Mouse (Mus musculus): ENCODE data around the gene Pheta2. TPM values are rescaled to one million over a fixed set of nuclear protein-coding genes. Genes with fewer than 3 reads are reported as not detected.
A peak's percentile ranks its signal among the peaks of the same experiment; 100 is the strongest.
"Not testable (repeated sequence)": the region's sequence is repeated elsewhere in the genome, so short reads cannot be mapped to it uniquely, and the experiment has no call there.

The Pheta2 gene
- total RNA-seq, 1 experiment from 2014 or later = 2.1 TPM

DNA sequence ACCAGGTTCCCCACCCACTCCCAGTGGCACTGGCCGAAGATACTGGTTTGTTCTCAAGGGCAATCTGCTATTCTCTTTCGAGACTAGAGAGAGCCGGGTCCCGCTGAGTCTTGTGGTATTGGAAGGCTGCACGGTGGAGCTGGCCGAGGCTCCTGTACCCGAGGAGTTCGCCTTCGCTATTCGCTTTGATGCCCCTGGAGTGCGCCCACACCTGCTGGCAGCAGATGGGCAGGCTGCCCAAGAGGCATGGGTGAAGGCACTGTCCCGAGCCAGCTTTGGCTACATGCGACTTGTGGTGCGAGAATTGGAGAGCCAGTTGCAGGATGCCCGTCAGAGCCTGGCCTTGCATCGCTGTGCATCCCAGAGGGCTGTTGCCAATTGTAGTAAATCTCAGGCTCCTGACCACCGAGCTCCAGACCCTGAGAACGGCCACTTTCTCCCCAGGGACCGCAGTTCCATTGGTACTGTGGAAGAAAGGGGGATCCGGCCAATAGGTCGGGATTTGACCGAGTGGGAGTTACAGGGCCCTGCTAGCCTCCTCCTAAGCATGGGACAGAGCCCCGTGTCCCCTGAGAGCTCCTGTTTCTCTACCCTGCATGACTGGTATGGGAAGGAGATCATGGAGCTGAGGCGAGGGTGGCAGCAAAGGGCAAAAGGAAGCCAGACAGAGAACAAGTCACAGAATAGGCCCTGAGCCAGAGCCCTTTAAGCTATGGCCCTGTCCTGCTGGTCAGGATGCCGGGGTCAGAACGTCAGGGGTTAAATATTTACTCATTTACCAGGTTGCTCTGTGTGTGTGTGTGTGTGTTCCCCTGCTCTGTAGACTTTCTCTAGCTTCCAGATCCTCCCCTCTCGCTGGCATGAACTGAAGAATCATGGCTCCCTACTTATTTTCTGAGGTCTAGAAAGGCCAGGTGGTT is 4.9 kb downstream of the Pheta2 start:
- no peak for DNase-seq

DNA sequence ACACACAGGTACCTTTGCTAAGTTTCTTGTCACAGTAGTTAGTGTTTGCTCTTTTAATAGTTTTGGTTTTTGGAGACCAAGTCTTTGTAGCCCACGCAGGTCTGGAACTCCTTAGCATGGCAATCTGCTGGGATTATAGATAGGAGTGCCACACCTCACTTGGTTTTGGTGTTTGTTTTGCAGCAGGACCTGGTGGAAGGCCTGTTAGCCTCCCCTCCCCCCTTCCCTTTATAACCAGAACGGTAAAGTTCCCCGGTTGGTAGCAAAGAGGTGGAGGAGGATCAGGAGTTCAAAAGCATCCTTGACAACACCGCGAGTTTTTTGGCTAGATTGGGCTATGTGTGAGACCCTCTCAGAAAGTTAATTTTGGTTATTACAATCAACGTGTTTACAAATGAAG is 6.2 kb downstream of the Pheta2 start:
- DNase-seq = no peak

DNA sequence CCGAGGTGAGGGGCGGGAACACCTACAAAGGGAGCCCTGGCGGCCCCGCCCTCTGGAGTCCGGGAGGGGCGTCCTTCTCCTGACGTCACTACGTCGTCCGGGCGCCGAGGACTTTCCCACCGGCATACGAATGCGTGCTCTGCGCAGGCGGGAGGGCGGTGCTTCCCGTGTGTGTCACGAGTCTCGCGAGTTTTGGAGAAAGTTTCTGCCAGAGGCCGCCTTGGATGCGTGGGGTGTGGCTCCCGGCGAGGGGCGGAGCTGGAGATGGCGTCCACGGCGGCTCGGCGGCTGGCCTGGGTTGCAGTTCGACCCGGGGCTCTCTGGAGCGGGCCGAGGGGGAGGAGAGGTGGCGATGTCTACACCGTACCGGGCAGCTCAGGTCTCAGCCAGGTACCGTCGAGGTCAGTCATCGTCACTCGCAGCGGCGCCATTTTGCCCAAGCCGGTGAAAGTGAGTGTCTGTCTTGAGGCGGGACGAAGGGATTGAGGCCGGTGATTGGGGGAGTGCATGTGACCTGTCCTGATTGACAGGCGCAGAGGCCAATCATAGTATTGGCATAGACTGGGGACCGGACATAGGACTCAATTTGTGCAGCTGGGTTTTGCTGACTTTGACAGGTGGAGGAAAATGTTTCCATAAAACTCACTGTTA is 7.2 kb downstream of the Pheta2 start:
- DNase-seq = peak; percentile 98

DNA sequence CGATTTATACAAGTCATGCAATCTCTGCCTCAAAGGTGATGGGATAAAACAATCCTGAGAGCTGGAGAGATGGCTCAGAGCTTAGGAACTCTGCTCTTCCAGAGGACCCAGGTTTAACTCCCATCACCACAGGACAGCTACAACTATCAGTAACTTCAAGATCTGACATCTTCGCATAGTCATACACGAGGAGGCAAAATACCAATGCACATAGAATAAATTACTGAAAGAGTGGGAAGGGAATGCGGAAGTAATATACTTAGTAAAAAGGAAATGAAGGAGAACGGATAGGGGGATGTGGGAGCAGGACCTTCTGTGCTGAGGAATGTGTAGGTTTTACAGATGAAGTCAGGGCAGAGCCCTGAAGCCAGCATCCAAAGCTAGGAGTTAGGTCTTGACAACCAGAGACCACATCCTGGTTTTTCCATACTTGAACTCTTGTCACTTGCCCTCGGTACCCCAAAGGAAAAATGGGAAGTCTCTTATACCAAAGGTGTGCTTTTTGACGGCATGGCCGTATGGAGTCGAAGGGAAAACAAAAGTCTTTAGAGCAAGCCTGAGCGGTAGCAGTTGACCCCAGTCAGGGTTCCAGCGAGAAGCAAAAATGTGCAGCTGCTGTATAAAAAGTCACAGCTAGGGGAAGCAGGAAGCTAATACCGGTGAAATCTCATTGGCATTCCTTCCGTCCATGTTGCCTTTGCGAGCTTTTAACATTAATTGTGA is 8.0 kb downstream of the Pheta2 start:
- no peak for DNase-seq

DNA sequence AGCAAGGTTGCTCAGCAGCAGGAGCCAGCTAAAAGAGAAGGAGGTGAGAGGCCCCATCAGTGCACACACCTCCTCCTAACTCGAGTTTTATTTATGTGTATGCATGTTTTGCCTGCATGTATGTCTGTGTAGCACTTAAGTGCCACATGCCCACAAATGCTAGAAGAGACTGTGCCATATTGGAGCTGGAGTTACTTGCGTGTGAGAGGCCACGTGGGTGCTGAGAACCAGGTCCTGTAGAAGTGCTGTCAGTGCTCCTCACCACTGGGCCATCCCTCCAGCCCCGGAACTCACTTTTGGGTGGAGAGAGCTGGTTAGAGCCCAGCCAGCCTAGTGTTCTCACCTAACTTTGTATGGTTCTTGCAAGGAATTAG is 8.5 kb downstream of the Pheta2 start:
- DNase-seq = no peak

DNA sequence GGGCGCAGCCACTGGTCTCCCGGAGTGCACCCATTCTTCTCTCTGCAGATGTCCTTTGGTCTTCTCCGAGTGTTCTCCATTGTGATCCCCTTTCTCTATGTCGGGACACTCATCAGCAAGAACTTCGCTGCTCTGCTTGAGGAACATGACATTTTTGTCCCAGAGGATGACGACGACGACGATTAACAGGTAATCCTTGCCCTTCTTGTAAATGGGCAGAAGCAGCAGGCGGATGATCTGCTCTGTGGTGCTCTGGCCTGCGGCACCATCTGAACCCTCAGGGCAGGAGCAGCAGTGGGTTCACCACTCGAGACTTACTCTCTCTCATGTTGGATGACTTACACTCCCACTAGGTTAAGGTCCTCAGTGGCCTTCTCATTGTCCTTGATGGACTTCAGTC is 9.1 kb downstream of the Pheta2 start:
- DNase-seq = no peak

DNA sequence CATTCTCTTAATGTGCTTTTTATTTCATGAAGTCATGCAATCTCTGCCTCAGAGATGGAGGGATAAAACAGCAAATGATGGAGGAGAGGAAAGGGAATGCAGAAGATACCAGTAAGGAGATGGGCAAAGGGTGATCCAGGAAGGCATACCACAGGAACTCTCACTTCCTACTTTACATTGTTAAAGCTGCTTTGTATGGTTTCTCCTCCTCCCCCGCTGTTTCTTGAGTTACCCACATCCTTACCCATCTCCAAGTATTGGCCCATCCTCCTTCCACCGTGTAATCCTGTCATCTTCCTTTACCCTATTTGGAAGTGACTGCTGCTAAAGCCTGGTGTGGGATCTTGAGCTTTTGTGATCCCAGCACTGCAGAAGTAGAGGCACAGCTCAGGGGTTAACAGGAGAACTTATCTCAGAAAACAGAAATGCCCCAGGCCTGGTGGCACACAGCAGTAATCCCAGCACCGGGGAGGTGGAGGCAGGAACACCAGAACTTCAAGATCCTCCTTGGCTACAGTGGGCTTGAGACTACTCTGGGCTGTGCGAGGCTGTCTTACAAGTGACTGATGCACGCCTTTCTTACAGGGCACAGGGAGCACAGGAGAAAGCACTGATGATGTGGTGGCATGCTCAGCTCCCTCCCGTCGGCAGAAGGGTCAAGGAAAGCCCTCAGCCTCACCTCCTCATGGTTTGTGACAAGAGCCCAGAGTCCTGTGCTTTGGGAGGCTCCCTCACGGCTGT is 9.7 kb downstream of the Pheta2 start:
- DNase-seq = no peak

DNA sequence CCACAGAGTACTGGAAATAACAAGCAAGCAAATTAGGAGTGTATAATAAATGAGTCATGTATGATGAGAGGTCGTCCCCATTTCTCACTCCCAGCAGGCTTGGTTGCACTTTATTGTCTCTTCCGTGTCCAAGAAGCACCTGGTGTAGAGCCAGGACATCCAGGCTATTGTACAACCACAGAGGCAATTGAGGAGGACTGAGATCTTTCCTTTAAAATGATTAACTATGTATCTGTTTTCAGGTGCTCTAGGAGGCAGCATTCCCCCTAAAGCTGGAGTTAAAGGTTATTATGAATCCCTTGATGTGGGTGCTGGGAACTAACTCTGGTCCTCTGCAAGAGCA is 10.2 kb downstream of the Pheta2 start:
- DNase-seq = no peak

DNA sequence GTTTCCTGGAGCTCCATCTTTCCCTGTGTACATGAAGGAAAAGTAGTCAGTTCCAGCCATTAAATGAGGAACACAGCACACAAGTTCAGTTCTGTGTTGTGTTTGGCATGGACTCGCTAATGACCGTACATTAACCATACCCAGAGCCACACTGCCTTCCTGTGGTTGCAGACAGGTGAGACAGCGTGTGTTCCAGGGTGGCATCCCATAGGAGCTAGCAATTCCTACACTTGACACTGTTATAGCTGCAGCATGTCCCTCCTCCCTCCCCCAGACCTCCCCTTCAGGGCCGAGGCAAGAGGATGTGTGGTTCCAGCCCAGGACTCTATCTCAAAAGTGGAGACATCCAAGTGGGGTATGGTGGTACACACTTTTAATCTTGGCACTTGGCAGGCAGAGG is 11.6 kb downstream of the Pheta2 start:
- no peak for DNase-seq

DNA sequence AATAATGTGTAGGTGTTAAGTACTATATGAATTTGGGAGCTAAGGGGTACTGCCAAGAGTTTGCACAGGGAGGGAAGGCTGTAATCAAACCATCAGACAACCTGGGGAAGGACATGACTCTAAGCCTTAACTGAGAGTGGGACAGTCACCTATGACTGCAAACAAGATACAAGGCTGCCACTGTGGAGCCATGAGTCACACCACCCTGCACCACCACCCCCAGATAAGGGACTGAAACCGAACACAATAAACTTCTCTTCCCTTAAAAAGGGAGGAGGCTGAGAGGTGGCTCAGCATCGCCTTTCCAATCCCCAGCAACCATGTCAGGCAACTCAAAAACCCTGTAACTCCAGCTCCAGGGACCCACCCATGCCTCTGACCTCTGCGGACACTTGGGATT is 12.7 kb downstream of the Pheta2 start:
- DNase-seq = no peak

DNA sequence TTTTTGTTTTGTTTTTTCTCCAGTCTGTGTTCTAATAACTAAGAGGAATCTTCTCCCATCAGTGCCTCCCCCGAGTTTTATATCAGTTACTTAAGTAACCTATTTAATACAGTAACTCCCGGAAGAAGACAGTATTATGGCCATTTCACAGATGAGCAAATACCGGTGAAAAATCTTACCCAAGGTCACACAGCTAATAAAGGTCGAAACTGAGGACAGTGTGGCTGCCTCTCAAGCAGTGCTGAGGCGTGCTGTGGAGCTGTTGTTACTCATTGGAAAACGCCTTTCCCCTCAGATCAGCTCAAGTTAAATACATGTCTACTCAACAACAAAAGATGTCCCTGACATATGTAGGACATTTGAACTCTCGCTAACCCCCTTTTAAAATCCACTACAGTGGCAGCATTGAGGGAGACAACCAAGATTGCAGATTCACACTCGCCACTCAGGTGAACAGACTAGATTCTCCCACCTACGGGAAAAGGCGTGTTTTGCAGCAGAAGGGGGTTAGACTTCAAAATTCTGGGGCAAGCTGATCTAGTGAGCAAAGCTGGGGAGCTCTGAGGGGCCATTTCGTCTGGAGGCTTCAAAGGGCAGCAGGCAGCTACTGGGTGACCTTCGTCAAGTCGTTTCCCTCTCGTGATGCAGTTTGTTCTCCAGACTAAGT is 14.5 kb downstream of the Pheta2 start:
- DNase-seq = peak; percentile 34

DNA sequence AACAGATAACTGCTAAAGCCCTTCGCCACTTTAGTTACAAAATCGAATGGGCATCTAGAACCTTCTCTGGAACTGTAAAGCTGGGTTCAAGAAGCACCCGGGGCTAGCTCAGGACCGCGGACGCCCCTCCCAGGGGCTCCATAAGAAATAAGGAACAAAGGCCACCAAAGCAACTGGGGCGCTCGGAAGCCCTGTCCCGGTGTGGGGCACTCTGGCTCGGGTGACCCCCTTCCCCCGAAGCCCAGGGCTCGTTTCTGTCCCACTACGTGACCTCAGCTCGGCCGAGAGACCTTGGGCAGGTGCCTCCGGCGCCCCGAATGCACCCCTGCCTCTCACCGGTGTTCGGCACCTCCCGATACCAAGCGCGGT is 15.0 kb downstream of the Pheta2 start:
- DNase-seq = no peak

DNA sequence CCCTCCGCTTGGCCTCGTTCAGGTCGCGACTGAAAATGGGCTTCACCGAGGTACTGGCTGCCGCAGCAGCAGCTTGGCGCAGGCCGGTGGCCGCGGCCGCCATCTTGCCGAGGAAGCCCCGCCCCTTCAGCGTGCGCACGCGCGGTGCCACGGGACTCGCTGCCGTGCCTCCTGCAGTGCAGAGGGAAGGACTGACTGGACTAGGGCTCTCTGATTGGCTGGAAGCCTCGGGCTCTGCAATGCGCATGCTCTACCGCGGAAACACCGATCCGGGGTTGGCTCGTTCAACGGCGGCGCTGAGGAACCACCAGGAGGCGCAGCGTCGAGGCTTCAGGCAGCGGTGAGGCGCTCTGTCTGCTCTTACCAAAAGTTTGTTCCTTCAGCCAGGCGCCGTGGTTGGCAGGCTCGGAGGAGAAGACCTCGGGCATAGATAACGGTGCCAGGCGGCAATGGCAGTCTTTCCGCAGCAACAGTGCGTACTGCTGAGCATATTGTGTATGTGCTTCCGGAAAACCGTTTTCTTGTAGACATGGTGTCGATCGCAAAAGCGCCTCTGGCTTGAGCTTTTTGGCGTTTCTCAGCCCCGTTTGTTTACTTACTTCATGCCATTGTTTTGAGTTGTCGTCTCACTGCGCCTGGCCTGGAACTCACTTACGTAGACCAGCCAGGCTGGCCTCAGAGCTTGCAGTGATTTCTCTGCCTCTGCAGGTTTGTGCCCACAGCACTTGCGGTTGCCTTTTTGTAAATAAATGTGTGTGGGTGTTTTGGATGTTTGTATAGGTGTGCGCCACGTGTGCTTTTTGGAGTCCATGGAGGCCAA is 15.6 kb downstream of the Pheta2 start, which contains the start of gene Ndufa6:
TSS of gene Ndufa6 (minus strand) at position 197 of the 820 bp plus-strand sequence.
- DNase-seq = peak; percentile 99

DNA sequence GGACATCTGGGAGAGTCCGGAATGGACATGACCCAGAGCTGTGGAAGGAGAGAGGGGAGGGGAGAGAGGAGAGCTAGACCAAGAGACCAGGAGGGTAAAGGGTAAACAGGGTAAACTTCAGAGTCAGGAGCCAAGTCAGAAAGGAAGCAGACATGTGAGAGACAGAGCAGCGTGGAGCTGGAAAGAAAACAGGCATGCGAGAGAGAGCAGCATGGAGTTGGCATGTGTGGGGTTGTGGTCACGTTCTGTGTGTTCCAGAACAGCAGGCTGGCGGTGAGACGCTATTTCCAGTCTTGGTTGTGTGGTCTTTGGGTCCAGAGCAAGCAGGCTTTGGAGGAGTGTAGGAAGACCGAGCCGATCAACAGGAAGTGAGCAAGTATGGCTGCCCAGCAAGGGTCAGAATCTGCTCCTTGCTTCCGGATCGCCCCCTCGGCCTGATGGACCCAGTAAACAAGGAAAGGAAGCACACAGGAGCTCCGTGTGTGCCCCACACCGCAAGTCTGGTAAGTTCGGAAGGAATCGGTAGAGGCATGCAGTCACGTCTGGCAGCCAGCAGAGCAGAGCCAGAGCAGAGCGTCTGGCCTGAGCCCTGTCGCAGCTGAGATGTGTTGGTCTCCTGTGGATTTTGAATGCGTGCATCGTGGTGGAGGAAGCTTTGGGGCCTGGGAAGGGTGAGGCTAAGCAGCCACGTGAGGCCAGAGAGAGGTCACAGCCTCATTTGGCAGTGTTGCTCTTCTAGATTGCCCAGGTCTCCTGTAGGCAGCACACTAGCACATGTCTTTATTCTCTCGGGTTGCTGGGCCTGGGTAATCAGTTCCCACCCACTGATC is 19.9 kb downstream of the Pheta2 start:
- peak; percentile 53 for DNase-seq

DNA sequence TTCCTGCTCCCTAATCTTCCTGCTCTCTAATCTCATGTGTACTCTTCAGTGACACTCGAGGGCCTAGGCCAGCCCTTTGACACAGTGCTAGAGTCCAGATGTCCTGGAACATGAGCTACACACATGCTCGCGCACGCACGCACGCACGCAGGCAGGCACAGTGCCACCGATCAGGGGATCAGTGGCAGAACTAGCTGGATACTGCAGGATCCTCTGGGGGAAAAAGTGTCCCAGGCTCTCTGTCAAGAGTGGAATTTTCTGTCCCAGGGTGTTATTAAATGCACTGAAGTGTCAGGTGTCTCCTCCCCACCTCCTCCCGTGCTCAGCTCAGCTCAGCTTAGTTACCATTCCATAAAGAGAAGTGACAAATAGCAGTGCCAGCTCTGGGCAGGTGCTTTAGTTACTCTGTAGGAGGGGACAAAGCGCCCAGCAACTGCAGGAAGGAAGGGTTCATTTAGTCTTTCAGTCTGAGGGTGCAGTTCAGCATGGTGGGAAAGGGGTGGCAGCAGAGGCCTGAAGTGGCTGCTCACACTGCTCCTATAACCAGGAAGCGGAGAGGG is 22.8 kb downstream of the Pheta2 start:
- DNase-seq = peak; percentile 54

DNA sequence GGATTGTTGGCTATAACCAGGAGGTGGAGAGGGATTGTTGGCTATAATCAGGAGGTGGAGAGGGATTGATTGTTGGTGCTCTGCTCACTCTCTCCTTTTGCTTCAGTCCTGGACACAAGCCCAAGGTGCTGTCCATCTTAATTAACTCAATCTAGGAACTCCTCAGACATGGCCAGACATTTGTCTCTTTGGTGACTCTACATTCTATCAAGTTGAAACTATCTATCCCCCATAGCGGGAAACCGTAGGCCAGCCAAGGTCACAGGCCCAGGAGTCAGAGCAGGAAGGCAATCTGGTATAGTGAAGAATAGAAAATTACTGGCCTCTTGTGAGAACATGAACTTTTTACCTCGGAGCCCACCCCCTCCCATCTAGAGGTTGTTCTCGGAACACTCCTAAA is 23.5 kb downstream of the Pheta2 start:
- peak; percentile 49 for DNase-seq

DNA sequence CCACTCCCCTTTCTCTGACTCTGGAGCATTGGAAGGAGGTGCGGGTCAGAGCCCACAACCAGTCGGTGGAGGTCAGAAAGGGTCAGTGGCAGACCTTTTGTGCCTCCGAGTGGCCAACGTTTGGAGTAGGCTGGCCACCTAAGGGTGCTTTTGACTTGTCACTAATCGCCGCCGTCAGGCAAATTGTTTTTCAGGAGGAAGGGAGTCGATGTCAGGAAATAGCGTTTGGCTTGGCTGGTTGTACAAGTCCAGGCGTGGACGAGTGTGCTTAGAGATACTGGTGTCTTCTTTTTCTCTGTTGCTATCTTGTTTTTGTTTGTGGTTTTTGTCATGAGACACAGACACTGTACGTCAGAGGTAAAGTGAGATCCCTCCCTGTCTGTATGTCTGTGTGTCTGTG is 25.1 kb downstream of the Pheta2 start:
- not testable (repeated sequence) for DNase-seq

DNA sequence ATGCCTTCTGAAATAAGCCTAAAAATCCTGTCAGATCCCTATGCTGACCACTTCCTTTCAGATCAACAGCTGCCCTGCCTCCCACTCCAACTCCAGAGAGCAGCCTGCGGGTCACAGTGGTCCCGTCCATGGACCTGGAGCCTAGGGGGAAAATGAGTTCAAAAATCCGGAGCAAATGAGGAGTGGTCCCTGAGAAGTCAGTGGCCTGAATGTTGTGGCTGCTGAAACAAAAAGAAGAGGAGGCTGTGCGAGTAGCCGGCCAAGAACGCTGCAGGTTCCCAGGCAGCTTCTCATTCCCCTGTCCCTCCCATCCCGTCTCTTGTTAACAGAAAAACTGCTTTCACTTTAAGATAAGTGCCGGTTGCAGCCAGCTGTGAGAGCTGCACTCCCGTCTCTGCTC is 25.8 kb downstream of the Pheta2 start:
- peak; percentile 4 for DNase-seq

DNA sequence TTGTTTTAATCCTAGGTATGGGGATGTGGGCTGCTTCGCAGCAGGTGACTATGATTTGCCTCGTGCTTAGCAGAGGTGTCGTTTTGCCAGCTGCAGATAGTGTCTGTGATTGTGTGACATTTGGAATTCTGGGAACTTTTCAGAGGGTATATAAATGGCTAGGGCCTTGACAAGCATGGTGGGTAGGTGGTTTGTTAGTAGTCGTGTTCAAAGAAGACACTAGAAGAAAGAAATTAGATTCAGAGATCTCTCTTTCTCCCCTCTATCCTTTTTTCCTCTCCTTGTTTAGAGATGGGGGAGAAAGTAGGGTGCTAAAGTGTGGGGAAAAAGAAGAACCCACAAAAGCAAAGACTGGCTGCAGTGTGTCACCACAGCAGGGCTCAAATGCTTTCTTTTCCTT is 29.4 kb downstream of the Pheta2 start:
- no peak for DNase-seq

DNA sequence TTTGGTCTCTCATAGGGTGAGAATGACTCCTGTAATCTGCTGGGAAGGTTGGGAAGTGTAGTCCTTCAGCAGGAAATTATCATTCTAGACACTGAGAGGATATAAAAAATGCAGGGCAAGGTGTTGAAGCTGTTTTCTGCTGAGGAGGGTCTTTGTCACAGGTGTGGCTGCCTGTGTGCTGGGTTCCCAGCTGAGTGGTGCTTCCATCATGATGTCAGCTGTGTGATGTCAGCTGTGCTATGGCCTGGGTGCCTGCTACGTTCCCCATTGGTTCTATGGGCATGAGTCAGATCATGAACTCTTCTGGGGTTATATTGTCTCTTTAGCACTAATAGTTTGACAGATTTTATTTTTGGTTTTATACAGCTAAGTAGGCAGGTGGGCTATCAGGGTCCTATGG is 30.1 kb downstream of the Pheta2 start:
- DNase-seq = no peak

Data from adrenal gland, postnatal 14 days (tissue).